In the genomic region with DNA sequence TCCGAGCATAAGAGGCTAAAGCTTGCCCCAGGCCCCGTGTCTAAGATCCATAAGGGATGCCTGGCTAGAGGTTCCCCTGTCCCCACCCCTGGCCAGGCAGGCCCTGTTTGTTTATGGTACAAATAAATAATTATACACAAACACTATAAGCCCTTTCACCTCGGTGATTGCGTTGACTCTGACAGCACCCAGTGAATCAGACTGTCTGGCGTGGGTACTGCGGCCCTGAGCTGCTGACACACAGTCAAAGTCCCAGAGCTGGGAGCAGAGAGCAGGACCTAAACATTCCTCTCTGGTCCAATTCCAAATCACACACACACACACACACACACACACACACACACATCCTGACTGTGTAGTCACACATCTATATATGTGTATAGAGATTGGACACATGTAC, we compare ENCODE assay signal across 29 mouse cellular contexts. TPM values are rescaled to one million over a fixed set of nuclear protein-coding genes. Genes with fewer than 3 reads are reported as not detected.
DNase-seq lines count a peak whose midpoint lies in the region; ATAC-seq and TF ChIP-seq lines count a peak whose summit lies in the region.
"Had no signal": no experiment of that assay in that cellular context is flagged by ENCODE, and none has a peak within 500 bp of the region (broad histone marks: within the 10 kb centered on the region; RNA-seq: fewer than 3 reads in every experiment).

No protein-coding gene starts in this region.

- 48% methylated on average over 6 of the region's 6 CpGs for WGBS in liver, adult 2 months
- WGBS in liver, embryonic 12.5 days (ENCODE audit: insufficient replicate concordance): 74% methylated on average over 6 of the region's 6 CpGs
- WGBS in intestine, embryonic 16.5 days: 47% methylated on average over 6 of the region's 6 CpGs
- 87% methylated on average over 6 of the region's 6 CpGs for WGBS in forebrain, embryonic 16.5 days

- no peak overlapping the region for H3K4me2 ChIP-seq in liver, embryonic 12.5 days
- H3K4me2 ChIP-seq in intestine, embryonic 16.5 days (ENCODE audit: low read depth, low read length): peak overlapping the region; percentile 45
- no peak overlapping the region for H3K4me2 ChIP-seq in forebrain, embryonic 16.5 days (ENCODE audit: low read length)
- H3K4me2 ChIP-seq: embryonic facial prominence, embryonic 15.5 days; forebrain, embryonic 12.5 days; hindbrain, embryonic 13.5 days; liver, embryonic 13.5 days; lung, embryonic 14.5 days; midbrain, embryonic 13.5 days; neural tube, embryonic 13.5 days had no signal

- H3K79me2 ChIP-seq in liver, adult 2 months (ENCODE audit: control insufficient read depth, insufficient read depth, low read length): no peaks in the 10 kb centered on the region

- peaks cover 10% of the 10 kb centered on the region for H3K4me1 ChIP-seq in liver, adult 2 months (ENCODE audit: control insufficient read depth, insufficient read depth, low read length)
- H3K4me1 ChIP-seq in liver, embryonic 12.5 days: peaks cover 8% of the 10 kb centered on the region
- peaks cover 18% of the 10 kb centered on the region for H3K4me1 ChIP-seq in intestine, embryonic 16.5 days (ENCODE audit: control insufficient read depth, insufficient read depth, low read length)
- peaks cover 5% of the 10 kb centered on the region; the same call in 1 of the 2 replicates for H3K4me1 ChIP-seq in forebrain, embryonic 16.5 days (replicated peaks; ENCODE audit: control insufficient read depth, insufficient read depth, low read length)

- DNase-seq in adrenal gland, adult 2 months: peak; percentile 61
- no peak for DNase-seq in adrenal gland, adult 8-10 months
- DNase-seq in liver, adult 2 months (ENCODE audit: extremely low read depth, low read depth, low spot score): peak; percentile 35
- peak; percentile 53 for DNase-seq in 3T3-L1 (ENCODE audit: low read depth, low spot score)
- DNase-seq: cerebellum, adult 8-10 months; cerebellum, postnatal 25 days; gastrocnemius, postnatal 10 days; liver, embryonic 13.5 days; right cerebral cortex, postnatal 4 days had no signal

- no peak overlapping the region for H3K9ac ChIP-seq in liver, adult 2 months (ENCODE audit: low read depth, low read length)
- no peak overlapping the region for H3K9ac ChIP-seq in liver, embryonic 12.5 days
- peak overlapping the region; percentile 46 for H3K9ac ChIP-seq in intestine, embryonic 16.5 days (ENCODE audit: low read depth, low read length)
- H3K9ac ChIP-seq in forebrain, embryonic 16.5 days (replicated peaks; ENCODE audit: low read depth, low read length): no peak overlapping the region
- H3K9ac ChIP-seq: embryonic facial prominence, embryonic 15.5 days; forebrain, embryonic 12.5 days; hindbrain, embryonic 13.5 days; liver, embryonic 13.5 days; lung, embryonic 14.5 days; midbrain, embryonic 13.5 days; neural tube, embryonic 13.5 days had no signal

- H3K27me3 ChIP-seq in liver, adult 2 months (ENCODE audit: control insufficient read depth, insufficient read depth, low read length): no peaks in the 10 kb centered on the region
- peaks cover 29% of the 10 kb centered on the region for H3K27me3 ChIP-seq in liver, embryonic 12.5 days (replicated peaks)
- H3K27me3 ChIP-seq in intestine, embryonic 16.5 days (replicated peaks; ENCODE audit: control insufficient read depth, insufficient read depth, low read length): no peaks in the 10 kb centered on the region
- 0 out of 2 replicates have a peak, but pooled peaks cover 4% of the 10 kb centered on the region for H3K27me3 ChIP-seq in forebrain, embryonic 16.5 days (replicated peaks; ENCODE audit: control insufficient read depth, insufficient read depth, low read length)

- no peak for TF ChIP-seq CTCF in liver, adult 2 months (IDR thresholded peaks at IDR 0.05; ENCODE audit: low read depth, low read length)

- H3K4me3 ChIP-seq in liver, adult 2 months (ENCODE audit: insufficient read depth, low read depth, low read length): no peak overlapping the region
- H3K4me3 ChIP-seq in liver, embryonic 12.5 days: no peak overlapping the region
- peak overlapping the region; percentile 30 for H3K4me3 ChIP-seq in intestine, embryonic 16.5 days (ENCODE audit: low read length)
- H3K4me3 ChIP-seq in forebrain, embryonic 16.5 days (replicated peaks; ENCODE audit: low read length): no peak overlapping the region
- H3K4me3 ChIP-seq: embryonic facial prominence, embryonic 10.5 days; embryonic facial prominence, embryonic 15.5 days; forebrain, embryonic 12.5 days; heart, embryonic 10.5 days; hindbrain, embryonic 13.5 days; liver, embryonic 13.5 days; midbrain, embryonic 13.5 days; neural tube, embryonic 13.5 days had no signal

- no peaks in the 10 kb centered on the region for H3K9me3 ChIP-seq in liver, embryonic 12.5 days (replicated peaks)
- H3K9me3 ChIP-seq in intestine, embryonic 16.5 days (ENCODE audit: control insufficient read depth, low read length): no peaks in the 10 kb centered on the region
- no peaks in the 10 kb centered on the region for H3K9me3 ChIP-seq in forebrain, embryonic 16.5 days (ENCODE audit: control insufficient read depth, low read length)
- H3K9me3 ChIP-seq: embryonic facial prominence, embryonic 10.5 days; embryonic facial prominence, embryonic 15.5 days; forebrain, embryonic 12.5 days; heart, embryonic 10.5 days; hindbrain, embryonic 13.5 days; liver, embryonic 13.5 days; midbrain, embryonic 13.5 days; neural tube, embryonic 13.5 days had no signal

- no peak for ATAC-seq in liver, embryonic 12.5 days
- 0 out of 2 replicates have a peak, but pooled peaks have one; percentile 21 for ATAC-seq in intestine, embryonic 16.5 days
- no peak for ATAC-seq in granulocyte monocyte progenitor cell, adult 5-6 weeks (replicated peaks; ENCODE audit: poor library complexity, severe bottlenecking)
- no peak for ATAC-seq in forebrain, embryonic 16.5 days
- ATAC-seq: midbrain, embryonic 13.5 days had no signal

- TF ChIP-seq POLR2A in liver, adult 2 months (IDR thresholded peaks at IDR 0.05; ENCODE audit: extremely low read depth, insufficient read depth, low read length): no peak

- H3K36me3 ChIP-seq in liver, adult 2 months (ENCODE audit: control insufficient read depth, insufficient read depth, low read length): no peaks in the 10 kb centered on the region
- H3K36me3 ChIP-seq in liver, embryonic 12.5 days: no peaks in the 10 kb centered on the region
- H3K36me3 ChIP-seq in intestine, embryonic 16.5 days (ENCODE audit: control insufficient read depth, insufficient read depth, low read length): no peaks in the 10 kb centered on the region
- H3K36me3 ChIP-seq in forebrain, embryonic 16.5 days (ENCODE audit: control insufficient read depth, insufficient read depth): no peaks in the 10 kb centered on the region
- H3K36me3 ChIP-seq: embryonic facial prominence, embryonic 10.5 days; embryonic facial prominence, embryonic 15.5 days; forebrain, embryonic 12.5 days; heart, embryonic 10.5 days; hindbrain, embryonic 13.5 days; liver, embryonic 13.5 days; midbrain, embryonic 13.5 days; neural tube, embryonic 13.5 days had no signal

- H3K27ac ChIP-seq in liver, adult 2 months (replicated peaks; ENCODE audit: insufficient read depth, low read depth, low read length): no peak overlapping the region
- no peak overlapping the region for H3K27ac ChIP-seq in liver, embryonic 12.5 days
- H3K27ac ChIP-seq in intestine, embryonic 16.5 days (ENCODE audit: low read length): peak overlapping the region; percentile 90
- no peak overlapping the region for H3K27ac ChIP-seq in forebrain, embryonic 16.5 days (ENCODE audit: low read length)
- H3K27ac ChIP-seq: embryonic facial prominence, embryonic 10.5 days; embryonic facial prominence, embryonic 15.5 days; forebrain, embryonic 12.5 days; heart, embryonic 10.5 days; hindbrain, embryonic 13.5 days; kidney, postnatal 0 days; liver, embryonic 13.5 days; macrophage; midbrain, embryonic 13.5 days; neural tube, embryonic 13.5 days had no signal

RNA-seq across cellular contexts. Expression of gene 4930539E08Rik, which starts 1.2 kb away (rescaled TPM):
- total RNA-seq in adrenal gland, adult 2 months (2021): not detected
- 0.03 TPM in 1 of 2 replicates, not detected in the other for polyA plus RNA-seq in adrenal gland, adult 2 months (2012; rRNA removed)
- total RNA-seq in adrenal gland, adult 8-10 months (2022): under 1 TPM in 1 of 4 experiments, not detected in 3; 0.05 TPM
- 0.09 and 0.47 TPM in 2 replicates for total RNA-seq in liver, adult 2 months (2014; rRNA removed)
- 0.10 and 0.11 TPM in 2 replicates for polyA plus RNA-seq in liver, adult 2 months (2012; rRNA removed)
- 0.17 and 0.25 TPM in 2 replicates for polyA plus RNA-seq in liver, embryonic 12.5 days (2016; fragmentation: Nextera tagmentation; extraction: Ambion mirVana)
- 3.9 and 4.2 TPM in 2 replicates for polyA plus RNA-seq in intestine, embryonic 16.5 days (2015; fragmentation: Nextera tagmentation; extraction: Ambion mirVana)
- total RNA-seq in granulocyte monocyte progenitor cell, adult 5-6 weeks (2014; fragmentation: Nextera tagmentation): 1.8 and 2.6 TPM in 2 replicates
- 1.2 and 1.5 TPM in 2 replicates for total RNA-seq in granulocyte monocyte progenitor cell, adult 5-6 weeks (2017)
- polyA plus RNA-seq in forebrain, embryonic 16.5 days (2015; fragmentation: Nextera tagmentation; extraction: Ambion mirVana): 0.53 and 1.8 TPM in 2 replicates

RNA-seq across cellular contexts. Expression of gene Pxt1, which starts 29.7 kb away (rescaled TPM):
- not detected for total RNA-seq in adrenal gland, adult 2 months (2021)
- 0.80 and 1.0 TPM in 2 replicates for polyA plus RNA-seq in adrenal gland, adult 2 months (2012; rRNA removed)
- not detected for total RNA-seq in adrenal gland, adult 8-10 months (2022)
- total RNA-seq in liver, adult 2 months (2014; rRNA removed): not detected in 2 replicates
- not detected in 2 replicates for polyA plus RNA-seq in liver, adult 2 months (2012; rRNA removed)
- 0.51 and 0.73 TPM in 2 replicates for polyA plus RNA-seq in liver, embryonic 12.5 days (2016; fragmentation: Nextera tagmentation; extraction: Ambion mirVana)
- not detected in 2 replicates for polyA plus RNA-seq in intestine, embryonic 16.5 days (2015; fragmentation: Nextera tagmentation; extraction: Ambion mirVana)
- not detected in 2 replicates for total RNA-seq in granulocyte monocyte progenitor cell, adult 5-6 weeks (2014; fragmentation: Nextera tagmentation)
- total RNA-seq in granulocyte monocyte progenitor cell, adult 5-6 weeks (2017): not detected in 2 replicates
- polyA plus RNA-seq in forebrain, embryonic 16.5 days (2015; fragmentation: Nextera tagmentation; extraction: Ambion mirVana): not detected in 2 replicates
- total RNA-seq: gastrocnemius, postnatal 10 days; heart, postnatal 4 days; left cerebral cortex, postnatal 10 days; megakaryocyte-erythroid progenitor cell, adult 5-6 weeks; MEL had no signal
- polyA plus RNA-seq: forebrain, embryonic 12.5 days; hindbrain, embryonic 13.5 days; kidney, postnatal 0 days; limb, embryonic 11.5 days; macrophage; midbrain, embryonic 13.5 days; neural tube, embryonic 13.5 days; stomach, embryonic 14.5 days had no signal

RNA-seq across cellular contexts. Expression of gene Kctd20, which starts 37.8 kb away (rescaled TPM):
- 10 to 100 TPM; 48.2 to 63.7 TPM for total RNA-seq in adrenal gland, adult 2 months (2021)
- 23.5 and 32.7 TPM in 2 replicates for polyA plus RNA-seq in adrenal gland, adult 2 months (2012; rRNA removed)
- 10 to 100 TPM; 42.6 to 51.5 (median 45.9) TPM for total RNA-seq in adrenal gland, adult 8-10 months (2022)
- total RNA-seq in liver, adult 2 months (2014; rRNA removed): 22.3 and 24.0 TPM in 2 replicates
- 17.9 and 18.9 TPM in 2 replicates for polyA plus RNA-seq in liver, adult 2 months (2012; rRNA removed)
- polyA plus RNA-seq in liver, embryonic 12.5 days (2016; fragmentation: Nextera tagmentation; extraction: Ambion mirVana): 87.0 and 92.4 TPM in 2 replicates
- 57.0 and 62.3 TPM in 2 replicates for polyA plus RNA-seq in intestine, embryonic 16.5 days (2015; fragmentation: Nextera tagmentation; extraction: Ambion mirVana)
- 99.8 and 132 TPM in 2 replicates for total RNA-seq in granulocyte monocyte progenitor cell, adult 5-6 weeks (2014; fragmentation: Nextera tagmentation)
- total RNA-seq in granulocyte monocyte progenitor cell, adult 5-6 weeks (2017): 146 and 162 TPM in 2 replicates
- 123 and 135 TPM in 2 replicates for polyA plus RNA-seq in forebrain, embryonic 16.5 days (2015; fragmentation: Nextera tagmentation; extraction: Ambion mirVana)

RNA-seq across cellular contexts. Expression of gene Pnpla1, which starts 55.7 kb away (rescaled TPM):
- under 1 TPM in 1 of 2 experiments, not detected in 1; 0.52 TPM for total RNA-seq in adrenal gland, adult 2 months (2021)
- 0.04 and 0.09 TPM in 2 replicates for polyA plus RNA-seq in adrenal gland, adult 2 months (2012; rRNA removed)
- under 1 TPM in 2 of 4 experiments, not detected in 2; 0.12 to 0.18 TPM for total RNA-seq in adrenal gland, adult 8-10 months (2022)
- not detected in 2 replicates for total RNA-seq in liver, adult 2 months (2014; rRNA removed)
- polyA plus RNA-seq in liver, adult 2 months (2012; rRNA removed): not detected in 2 replicates
- not detected in 2 replicates for polyA plus RNA-seq in liver, embryonic 12.5 days (2016; fragmentation: Nextera tagmentation; extraction: Ambion mirVana)
- 1.7 and 1.9 TPM in 2 replicates for polyA plus RNA-seq in intestine, embryonic 16.5 days (2015; fragmentation: Nextera tagmentation; extraction: Ambion mirVana)
- total RNA-seq in granulocyte monocyte progenitor cell, adult 5-6 weeks (2014; fragmentation: Nextera tagmentation): not detected in 2 replicates
- total RNA-seq in granulocyte monocyte progenitor cell, adult 5-6 weeks (2017): under 0.01 and 0.13 TPM in 2 replicates
- not detected in 2 replicates for polyA plus RNA-seq in forebrain, embryonic 16.5 days (2015; fragmentation: Nextera tagmentation; extraction: Ambion mirVana)
- total RNA-seq: gastrocnemius, postnatal 10 days; megakaryocyte-erythroid progenitor cell, adult 5-6 weeks had no signal
- polyA plus RNA-seq: forebrain, embryonic 12.5 days; heart, embryonic 10.5 days; hindbrain, embryonic 13.5 days; kidney, postnatal 0 days; limb, embryonic 11.5 days; liver, embryonic 13.5 days; macrophage; midbrain, embryonic 13.5 days; neural tube, embryonic 13.5 days had no signal
